Mouse (Mus musculus) heart, adult 18-20 months (tissue): ENCODE data around the gene Gk5. TPM values are rescaled to one million over a fixed set of nuclear protein-coding genes. Genes with fewer than 3 reads are reported as not detected.
"Not testable (repeated sequence)": the region's sequence is repeated elsewhere in the genome, so short reads cannot be mapped to it uniquely, and the experiment has no call there.

Experiments
- DNase-seq, 2 experiments: peaks; one replicate each; pipeline ENCODE4 v3.0.0; 2021 to 2022; ENCODE audit warnings: mixed read lengths in 1 of 2
- total RNA-seq, 2 experiments: library from RNA; stranded (reverse); gene quantifications; 2 replicates each; pipeline ENCODE4 v1.2.3; 2021

Gk5 gene
- total RNA-seq, 2 experiments from 2014 or later: 1.7 to 2.4 TPM

GRCm38 (mm10) chr9:96144883-96145282 lies 25.7 kb downstream of the Gk5 start:
- no peak for DNase-seq

DNA sequence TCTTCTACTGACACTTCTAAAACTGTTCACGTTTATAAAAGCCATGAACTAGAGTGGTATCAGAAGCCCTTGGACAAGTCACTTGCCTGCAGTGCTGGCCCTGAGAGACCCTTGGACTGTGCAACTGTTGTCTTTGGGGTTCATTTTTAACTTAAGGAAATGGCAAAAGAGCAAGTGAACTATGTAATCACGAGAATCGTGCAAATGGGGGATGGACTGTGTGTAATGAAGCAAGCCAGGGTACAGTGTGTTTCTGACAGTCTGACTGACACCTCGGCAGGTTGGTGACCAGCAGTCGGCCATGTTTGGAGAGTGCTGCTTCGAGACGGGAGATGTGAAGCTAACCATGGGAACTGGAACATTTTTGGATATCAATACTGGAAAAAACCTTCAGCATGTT lies 33.6 kb downstream of the Gk5 start:
- DNase-seq: no peak

DNA sequence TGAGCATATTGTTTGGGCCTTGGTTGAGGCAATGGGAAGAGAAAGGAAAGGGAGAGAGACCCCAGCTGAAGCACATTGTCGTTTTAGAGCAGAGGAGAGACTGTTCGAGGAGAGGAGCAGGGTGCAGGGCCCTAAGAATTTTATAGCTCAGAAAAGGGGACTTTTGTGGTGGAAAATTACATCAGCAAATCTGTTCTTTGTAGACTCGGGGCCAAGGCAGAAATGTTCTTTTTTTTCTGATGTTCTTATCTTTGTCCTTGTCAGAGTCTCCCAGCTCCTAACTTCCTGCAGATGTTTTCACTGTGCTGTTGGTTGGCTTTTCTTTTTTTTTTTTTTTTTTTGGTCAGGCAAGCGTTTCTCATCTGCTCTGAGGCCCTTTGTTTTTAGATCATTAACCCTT lies 39.3 kb downstream of the Gk5 start:
- DNase-seq: peak; percentile 53 to 55

GRCm38 (mm10) chr9:96159047-96159446 lies 39.9 kb downstream of the Gk5 start:
- DNase-seq: peak in 1 of 2 experiments; percentile 6

GRCm38 (mm10) chr9:96160767-96161166 lies 41.6 kb downstream of the Gk5 start:
- DNase-seq: peak; percentile 41 to 68

DNA sequence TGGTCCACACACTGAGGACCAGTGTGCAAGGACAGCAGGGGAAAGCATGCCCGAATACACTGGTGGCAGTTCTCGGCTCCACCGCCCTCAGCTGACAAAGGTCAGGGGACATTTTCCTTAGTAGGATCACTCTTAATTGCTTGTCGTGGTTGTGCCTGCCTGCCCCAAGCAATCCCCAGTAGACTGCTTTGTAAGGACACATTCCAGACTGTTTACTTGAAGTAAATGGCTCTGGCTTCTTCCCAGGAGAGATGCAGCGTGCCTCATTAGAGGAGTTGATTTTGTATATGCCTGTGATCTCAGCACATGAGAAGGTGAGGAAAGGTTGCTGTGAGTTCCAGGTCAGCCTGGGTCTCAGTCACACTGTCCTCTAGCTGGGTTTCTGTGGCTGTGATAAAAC lies 43.3 kb downstream of the Gk5 start:
- DNase-seq: no peak

DNA sequence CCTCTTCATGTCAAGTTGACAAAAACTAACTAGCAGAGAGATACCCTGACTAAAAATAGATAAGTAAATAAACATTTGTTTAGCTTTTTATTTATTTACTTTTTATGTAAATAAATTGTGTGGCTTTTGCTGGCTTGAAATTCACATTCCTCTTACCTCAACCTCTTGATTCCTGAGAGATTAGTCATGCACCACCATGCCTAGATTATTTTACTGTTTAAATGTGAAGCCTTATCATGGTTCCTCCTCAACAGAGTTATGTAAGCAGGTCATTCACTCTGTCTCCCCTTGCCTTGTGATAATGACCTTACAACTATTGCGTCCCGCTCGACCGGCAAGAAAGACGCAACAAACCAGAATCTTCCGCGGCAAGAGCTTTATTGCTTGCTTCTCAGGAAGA lies 44.3 kb downstream of the Gk5 start:
- no peak for DNase-seq

- DNase-seq: not testable (repeated sequence)
Measured at GRCm38 (mm10) chr9:96163983-96164382, 44.8 kb downstream of the Gk5 start.

DNA sequence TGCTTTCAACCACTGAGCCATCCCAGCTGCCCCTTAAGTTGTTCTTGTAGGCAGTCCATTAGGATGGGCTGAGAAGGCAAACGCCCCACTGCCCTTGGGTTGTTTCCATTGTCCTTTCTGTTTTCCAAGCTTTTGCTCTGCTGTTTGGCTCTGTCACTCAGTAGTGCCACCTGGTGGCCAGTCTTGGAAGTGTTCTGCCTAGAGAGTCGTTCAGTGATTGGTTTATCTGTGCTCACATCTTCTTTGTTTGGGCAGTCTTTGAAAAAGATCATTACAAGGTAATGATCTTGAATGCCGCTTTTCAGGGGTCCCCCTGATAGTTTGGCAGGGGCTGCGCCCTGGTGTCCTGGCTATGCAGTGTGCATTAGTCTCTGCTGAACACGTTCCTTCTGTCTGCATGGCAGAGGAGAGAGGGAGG lies 48.0 kb downstream of the Gk5 start:
- DNase-seq: peak; percentile 65 to 88

DNA sequence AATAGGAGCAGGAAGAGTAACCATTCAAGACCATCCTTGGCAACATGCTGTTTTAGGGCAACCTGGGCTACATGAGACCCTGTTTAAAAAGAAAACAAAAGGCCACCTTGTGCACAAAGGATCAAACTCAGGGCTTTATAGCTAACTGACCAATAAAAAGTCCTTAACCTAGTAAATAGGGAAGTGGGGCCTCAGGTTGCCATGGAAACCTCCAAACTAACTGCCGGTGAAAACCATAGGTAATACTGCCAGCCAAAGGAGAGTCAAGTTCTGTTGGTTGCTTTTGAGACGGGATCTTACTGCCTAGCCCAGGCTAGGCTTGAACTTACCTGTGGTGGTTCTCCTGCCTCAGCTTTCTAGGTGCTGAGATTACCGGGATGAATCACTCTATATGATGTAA lies 51.4 kb downstream of the Gk5 start:
- no peak for DNase-seq

- DNase-seq: no peak
Measured at GRCm38 (mm10) chr9:96184909-96185308, 65.7 kb downstream of the Gk5 start.

DNA sequence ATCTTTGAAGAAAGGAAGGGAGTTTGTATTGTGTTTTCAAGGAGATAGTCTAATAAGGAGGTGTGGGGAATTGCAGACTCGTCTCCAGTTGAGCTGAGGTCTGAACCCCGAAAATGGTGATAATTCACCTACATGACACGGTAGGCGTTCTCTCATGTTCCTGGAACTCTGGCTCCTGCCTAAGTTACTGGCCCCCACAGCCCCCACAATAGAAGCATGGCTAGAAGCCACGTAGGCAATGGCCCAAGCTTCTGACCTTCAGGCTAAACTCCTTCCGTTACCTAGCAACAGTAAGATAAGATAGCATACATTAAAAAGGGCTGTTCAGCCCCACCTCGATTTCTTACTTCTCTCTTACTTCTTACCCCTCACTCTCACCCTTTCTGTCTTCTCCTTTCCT lies 67.5 kb downstream of the Gk5 start:
- no peak for DNase-seq

GRCm38 (mm10) chr9:96195885-96196622 lies 76.9 kb downstream of the Gk5 start, which contains the start of gene Tfdp2:
Gene Tfdp2 (plus strand): TSS chr9:96196275.
- peak; percentile 93 to 95 for DNase-seq

- peak; percentile 50 to 69 for DNase-seq
Measured at GRCm38 (mm10) chr9:96196636-96197181, 77.5 kb downstream of the Gk5 start.

GRCm38 (mm10) chr9:96197806-96198205 lies 78.6 kb downstream of the Gk5 start:
- peak; percentile 61 to 74 for DNase-seq

DNA sequence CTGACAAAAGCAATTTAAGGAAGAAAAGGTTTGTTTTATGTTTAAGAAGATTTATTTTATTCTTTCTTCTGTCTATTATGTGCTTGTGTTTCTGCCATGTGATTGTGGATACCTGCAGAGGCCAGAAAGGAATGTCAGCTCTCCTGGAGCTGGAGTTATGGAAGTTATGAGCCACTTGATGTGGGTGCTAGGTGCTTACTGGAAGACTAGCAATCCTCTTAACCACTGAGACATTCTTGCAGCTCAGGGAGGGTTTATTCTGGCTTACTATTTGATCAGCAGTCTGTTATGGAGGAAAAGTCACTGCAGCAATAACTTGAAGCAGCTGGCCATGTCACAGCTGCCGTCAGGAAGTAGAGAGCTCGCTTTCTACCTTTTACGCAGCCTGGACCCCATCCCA lies 84.5 kb downstream of the Gk5 start:
- DNase-seq: no peak

GRCm38 (mm10) chr9:96207428-96207827 lies 88.3 kb downstream of the Gk5 start:
- no peak for DNase-seq

DNA sequence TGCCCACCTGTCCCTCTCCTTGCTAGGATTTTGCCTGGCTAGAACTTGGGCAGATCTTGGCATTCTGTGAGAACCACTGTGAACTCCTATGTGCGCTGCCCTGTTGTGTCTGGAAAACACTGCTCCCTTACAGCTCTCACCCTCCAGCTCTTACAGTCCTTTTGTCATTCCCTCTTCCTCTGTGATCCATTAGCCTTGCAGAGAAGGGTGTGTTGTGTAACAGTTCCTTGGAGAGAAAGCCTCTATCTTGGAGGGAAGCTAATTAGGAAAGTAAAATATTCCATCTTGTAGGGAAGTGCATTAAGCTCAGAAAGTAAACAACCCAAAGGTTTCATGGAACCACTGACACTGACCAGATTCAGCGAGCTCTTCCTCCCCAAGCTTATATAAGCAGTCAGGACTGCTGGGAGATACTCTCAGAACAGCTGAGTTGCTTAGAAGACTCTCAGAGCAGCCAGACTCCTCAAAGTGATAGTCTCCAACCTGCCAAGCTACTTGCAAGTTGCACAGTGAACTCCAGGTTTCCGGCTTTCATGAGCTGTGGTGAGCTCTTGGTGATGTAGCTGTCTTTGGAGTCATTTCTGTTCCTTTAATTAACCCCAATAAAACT lies 94.0 kb downstream of the Gk5 start:
- no peak for DNase-seq

DNA sequence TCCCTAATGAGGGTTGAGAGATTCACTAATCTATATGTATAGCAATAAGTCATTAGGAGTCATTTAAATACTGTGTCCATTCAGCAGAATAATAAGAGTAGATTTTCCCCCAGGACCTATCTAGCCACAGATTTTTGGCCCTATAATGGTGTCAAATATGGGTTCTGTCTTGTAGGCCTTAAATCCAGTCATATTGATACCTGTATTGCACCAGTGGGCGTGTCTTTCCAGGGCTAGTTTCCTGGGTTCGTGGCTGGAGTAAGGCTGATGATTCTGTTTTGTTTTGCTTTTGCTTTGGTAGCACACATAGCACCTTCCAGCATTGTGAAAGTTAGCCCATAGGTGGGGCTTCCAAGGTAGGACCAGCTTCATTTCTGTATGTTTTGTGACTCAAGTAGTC lies 95.0 kb downstream of the Gk5 start:
- no peak for DNase-seq

DNA sequence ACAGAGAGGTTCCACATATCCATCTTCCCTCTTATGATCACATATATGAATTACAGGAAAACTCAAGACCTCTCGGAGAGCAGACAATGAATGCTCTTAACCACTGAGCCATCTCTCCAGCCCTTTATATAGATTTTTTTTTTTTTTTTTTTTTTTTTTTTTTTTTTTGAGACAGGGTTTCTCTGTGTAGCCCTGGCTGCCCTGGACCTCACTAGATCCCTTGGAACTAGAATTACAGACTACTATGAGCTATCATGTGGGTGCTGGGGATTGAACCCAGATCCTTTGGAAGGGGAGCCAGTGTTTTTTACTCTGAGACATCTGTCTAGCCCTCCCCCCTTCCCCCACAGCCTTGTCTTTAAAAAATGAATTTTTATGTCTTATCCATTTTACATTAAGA lies 98.1 kb downstream of the Gk5 start:
- no peak for DNase-seq

GRCm38 (mm10) chr9:96217799-96218198 lies 98.6 kb downstream of the Gk5 start:
- DNase-seq: no peak

DNA sequence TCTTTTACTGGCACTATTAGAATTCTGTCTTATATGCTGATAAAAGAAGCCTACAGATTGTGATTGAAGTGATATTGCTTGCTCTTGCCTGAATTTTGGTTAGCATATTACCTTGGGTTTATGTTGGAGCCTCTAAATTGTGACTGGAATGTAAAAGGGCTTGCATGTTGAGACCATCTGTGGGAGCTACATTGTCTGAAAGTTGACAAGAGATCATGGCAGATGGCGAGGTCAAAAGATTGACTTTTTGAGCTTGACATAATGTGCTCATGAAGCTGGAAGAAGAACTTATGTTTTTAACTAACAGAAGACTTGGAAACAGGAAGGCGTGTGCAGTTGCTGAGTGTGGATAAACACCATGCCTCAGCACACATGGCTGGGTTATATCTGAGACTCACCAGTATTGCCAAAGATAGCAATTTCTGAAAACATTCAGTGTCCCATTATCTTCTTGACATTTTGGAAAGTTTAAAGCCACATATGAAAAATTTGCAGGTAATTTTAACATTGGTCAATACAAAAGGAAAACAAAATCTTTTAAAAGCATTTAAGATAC lies 100.0 kb downstream of the Gk5 start:
- DNase-seq: no peak

DNA sequence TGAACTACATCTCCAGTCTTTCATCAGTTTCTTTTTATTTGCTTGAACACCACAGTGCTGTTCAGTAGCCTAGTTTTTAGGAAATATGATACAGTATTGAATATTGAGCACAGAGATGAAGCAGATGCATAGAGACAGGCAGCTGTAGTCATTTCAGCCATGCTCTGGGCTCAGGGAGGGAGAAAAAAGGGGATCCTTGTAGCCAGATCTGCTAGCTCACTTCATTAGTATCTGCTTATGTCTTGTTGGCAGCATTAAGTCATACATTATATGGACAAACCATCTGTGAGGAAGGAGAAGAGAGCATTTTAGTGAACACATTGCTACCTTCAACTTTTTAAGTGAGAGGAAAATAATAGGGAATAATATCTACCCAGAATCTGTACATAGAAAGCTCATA lies 101.3 kb downstream of the Gk5 start:
- DNase-seq: no peak
